Mouse (Mus musculus) heart, postnatal 4 days (tissue): ENCODE data around the gene Setd3. TPM values are rescaled to one million over a fixed set of nuclear protein-coding genes. Genes with fewer than 3 reads are reported as not detected.

Experiments used
- DNase-seq: peaks from one replicate; pipeline ENCODE4 v3.0.0; 2021
- total RNA-seq, 2 experiments: library from RNA; stranded (reverse); gene quantifications; 2 replicates each; pipeline ENCODE4 v1.2.3; 2021

Gene Setd3
- total RNA-seq, 2 experiments from 2014 or later = 74.9 to 75.7 TPM

- no peak for DNase-seq
Observed at GRCm38 (mm10) chr12:108200094-108200493, 21.0 kb upstream of the Setd3 start.

- DNase-seq = no peak
Observed at GRCm38 (mm10) chr12:108198447-108198846, 19.3 kb upstream of the Setd3 start.

DNA sequence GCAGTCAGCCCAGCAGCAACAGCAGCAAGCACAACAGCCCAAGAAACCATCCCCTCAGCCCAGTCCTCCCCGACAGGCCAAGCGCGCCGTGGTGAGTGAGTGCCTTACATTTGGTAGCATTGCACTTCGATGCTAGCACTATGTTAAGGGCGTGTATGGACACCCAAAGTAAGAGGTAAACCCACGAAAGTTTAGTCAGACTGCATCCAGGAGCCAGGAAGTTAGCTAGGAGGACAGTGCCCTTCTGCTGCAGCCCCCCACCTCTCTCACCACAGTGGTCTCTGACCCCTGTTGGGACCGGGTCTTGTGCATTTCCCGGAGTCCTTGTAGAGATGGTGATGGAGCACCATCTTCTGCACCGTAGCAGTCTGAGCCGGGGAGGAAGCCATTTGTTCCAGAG is 16.6 kb upstream of the Setd3 start:
- no peak for DNase-seq

GRCm38 (mm10) chr12:108193878-108194277 is 14.8 kb upstream of the Setd3 start:
- DNase-seq = no peak

DNA sequence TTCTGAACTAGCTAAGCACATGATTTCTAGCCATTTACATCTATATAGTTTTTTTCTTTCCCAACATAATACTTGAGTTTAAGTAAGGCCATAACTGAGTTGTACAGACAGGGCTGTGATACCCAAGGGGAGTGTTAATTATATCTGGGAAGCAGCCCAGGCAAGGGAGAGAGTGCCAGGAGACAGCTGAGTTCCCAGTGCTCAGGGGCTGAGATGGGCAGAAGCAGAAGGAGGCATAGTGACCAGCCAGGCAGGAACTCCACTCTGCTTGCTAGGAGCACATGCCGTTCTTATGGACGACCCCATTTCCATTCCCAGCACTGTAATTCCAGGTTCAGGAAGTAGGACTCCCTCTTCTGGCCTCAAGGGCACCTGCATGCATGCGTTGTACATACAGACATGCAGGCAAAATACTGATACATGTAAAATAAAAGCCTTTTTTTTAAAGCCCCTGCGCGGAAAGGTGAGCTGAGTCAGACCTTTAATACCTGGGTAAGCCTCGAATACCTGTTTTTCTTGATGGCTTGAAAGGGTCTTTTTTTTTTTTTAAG is 8.5 kb upstream of the Setd3 start:
- DNase-seq = no peak

- no peak for DNase-seq
Observed at GRCm38 (mm10) chr12:108181716-108182115, 2.6 kb upstream of the Setd3 start.

GRCm38 (mm10) chr12:108179321-108180266 is 480 bp upstream of the Setd3 start, which contains the start of gene Ccnk:
Gene Ccnk (plus strand): TSS chr12:108179579.
- DNase-seq = peak; percentile 99

GRCm38 (mm10) chr12:108178331-108179245 is 526 bp downstream of the Setd3 start:
- DNase-seq = peak; percentile 57

DNA sequence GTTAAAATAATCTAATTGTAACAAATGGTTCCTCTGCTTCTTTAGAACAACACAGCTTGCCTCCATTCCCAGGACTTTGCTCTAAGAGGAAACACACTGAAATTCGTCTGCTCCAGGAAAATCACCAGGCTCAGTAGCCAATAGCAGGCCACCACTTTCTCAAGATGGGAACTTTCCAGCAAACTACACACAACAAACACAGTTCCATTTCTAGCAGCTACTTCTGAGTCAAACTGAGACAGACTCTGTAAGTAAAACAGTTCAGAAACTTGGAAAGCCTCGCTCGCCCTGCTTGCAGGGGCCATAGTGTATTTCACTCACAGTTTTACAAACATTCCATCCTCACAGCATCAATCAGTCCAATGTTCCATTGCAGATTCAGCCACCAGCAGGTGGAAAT is 2.7 kb downstream of the Setd3 start:
- DNase-seq = no peak

GRCm38 (mm10) chr12:108174606-108175505 is 4.3 kb downstream of the Setd3 start:
- DNase-seq = no peak

DNA sequence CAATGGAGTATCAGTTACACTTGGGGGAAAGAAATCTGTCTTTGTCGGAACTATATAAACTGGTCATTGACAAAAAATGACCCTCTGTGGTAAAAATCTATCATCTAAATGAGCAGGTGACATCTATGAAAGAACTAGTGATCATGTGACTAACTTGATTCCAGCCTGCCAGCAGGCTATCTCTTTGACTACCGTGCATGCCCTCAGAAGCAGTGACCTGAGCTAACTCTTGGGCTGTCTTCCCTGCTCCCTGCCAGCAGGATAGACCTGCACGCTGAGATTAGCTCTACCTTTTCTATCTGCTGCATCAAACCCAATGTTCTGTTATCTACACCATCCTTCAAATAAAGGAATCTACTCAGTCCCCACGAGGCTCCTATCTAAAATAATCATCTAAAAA is 6.5 kb downstream of the Setd3 start:
- no peak for DNase-seq

DNA sequence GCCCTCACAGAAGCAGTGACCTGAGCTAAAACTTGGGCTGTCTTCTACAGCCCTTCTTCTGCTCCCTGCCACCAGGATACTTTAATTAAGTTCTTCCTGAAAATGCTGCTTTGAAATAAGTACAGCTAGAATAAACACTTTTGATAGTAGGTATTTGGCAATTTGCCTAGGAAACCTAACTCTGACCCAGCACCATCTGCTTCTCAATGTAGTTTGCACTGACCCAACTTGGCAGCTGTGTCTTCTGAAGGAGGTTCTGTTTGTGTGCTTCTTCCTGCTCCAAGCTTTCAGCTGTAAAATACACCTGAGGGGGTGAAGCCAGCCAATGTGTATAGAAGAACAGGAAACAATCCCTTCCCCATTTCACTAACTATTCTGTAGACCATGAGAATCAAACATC is 7.8 kb downstream of the Setd3 start:
- DNase-seq = no peak

DNA sequence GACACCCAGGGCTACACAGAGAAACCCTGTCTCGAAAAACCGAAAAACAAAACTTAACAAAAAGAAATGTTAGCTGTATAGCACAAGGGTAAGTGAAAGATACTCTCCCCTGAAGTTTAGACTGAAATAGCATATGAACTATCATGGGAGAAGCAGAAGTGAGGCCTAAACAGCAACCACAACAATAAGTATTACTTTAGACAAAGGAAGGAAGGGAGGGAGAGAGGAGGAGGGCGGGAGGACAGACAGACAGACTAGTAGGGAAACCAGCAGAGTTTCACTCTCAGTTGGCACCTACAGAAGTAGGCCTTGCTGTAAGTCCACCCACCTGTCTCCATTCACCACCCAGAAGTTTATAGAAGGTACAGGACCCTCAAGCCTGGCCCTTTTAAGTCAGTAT is 8.6 kb downstream of the Setd3 start:
- no peak for DNase-seq

DNA sequence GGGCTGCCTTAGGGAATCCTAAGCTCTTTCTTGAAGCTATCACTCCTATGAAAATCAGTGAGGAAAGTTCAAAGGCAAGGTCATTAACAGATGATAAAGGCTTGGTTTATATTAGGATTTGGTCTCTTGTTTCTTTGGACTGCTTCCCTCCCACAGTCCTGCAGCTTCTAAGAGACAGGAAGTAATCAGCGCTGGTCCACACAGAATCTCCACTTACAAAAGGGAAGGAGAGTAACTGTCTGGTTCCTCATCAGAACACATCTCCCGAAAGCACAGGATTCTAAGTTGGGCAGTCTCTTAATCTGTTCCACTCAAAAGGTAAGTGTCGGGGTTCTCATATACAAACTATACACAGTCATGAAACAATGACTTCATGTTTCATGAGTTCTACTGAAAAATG is 10.2 kb downstream of the Setd3 start:
- DNase-seq = no peak

DNA sequence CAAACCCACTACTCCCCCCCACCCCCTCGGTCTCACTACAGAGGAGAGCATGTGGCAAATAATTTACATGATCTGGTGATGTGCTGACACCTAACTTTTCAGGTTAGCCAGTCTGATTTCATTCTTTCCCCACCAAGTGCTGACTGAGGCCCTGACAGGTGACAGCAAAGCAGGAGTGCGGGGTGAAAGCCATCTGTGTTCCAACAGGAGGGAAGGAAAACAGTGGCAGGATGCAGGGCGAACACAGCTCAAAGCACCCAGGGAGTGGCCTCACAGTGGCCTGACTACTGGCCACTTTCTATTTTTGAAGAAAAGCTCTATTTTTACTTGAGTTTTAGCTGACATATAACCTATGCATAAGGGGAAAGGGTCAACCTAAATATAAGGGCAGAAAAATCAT is 15.4 kb downstream of the Setd3 start:
- DNase-seq = no peak

DNA sequence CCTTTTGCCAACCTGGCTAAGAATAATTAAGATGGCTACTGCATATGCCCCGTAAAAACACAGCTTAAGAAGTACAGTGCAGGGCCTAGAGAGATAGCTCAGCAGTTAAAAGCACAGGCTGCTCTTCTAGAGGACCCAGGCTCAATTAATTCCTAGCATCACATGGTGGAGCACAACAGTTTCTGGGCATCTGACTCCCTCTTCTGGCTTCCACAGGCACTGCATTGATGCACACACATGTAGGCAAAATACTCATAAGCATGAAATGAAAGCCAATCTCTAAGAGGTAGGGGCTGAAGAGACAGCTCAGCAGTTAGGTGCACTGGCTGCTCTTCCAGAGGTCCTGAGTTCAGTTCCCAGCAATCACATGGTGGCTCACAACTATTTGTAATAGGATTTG is 17.1 kb downstream of the Setd3 start:
- DNase-seq = peak; percentile 18

DNA sequence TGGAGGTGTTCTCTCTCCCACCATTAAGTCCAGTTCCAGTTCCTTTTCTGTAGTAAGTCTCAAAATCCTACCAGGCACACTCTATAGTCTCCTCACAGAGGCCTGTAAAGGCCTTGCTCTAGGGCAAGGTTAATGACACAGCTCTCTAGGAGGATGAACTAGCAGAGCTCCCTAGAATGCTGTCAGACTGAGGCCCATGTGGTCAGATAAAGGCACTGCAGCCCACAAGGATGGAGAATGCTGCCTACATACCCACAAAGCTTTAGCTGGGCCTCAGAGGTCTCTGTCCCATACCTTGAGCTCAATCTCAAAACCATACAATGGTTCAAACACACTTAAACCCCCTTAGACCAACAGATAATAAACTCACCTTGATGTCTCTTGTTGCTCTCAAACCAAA is 19.3 kb downstream of the Setd3 start:
- DNase-seq = no peak

- DNase-seq = no peak
Observed at GRCm38 (mm10) chr12:108152743-108153142, 26.4 kb downstream of the Setd3 start.

GRCm38 (mm10) chr12:108149764-108150163 is 29.4 kb downstream of the Setd3 start:
- DNase-seq = no peak

DNA sequence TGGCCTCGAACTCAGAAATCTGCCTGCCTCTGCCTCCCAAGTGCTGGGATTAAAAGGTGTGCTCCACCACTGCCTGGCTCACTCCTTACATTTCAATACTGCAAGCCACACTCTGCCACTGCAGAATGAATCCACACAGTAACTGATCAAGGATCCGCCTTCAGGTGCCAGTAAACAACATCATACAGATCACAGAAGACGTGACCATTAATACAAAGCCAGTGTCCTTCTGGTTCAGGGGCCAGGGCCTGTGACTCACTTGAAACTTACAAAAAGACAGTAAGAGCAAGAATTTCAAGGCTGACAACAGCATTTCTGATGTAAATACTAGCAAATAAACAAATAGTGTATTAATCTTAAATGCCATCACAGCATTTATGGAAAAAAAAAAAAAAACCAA is 33.9 kb downstream of the Setd3 start:
- DNase-seq = no peak

DNA sequence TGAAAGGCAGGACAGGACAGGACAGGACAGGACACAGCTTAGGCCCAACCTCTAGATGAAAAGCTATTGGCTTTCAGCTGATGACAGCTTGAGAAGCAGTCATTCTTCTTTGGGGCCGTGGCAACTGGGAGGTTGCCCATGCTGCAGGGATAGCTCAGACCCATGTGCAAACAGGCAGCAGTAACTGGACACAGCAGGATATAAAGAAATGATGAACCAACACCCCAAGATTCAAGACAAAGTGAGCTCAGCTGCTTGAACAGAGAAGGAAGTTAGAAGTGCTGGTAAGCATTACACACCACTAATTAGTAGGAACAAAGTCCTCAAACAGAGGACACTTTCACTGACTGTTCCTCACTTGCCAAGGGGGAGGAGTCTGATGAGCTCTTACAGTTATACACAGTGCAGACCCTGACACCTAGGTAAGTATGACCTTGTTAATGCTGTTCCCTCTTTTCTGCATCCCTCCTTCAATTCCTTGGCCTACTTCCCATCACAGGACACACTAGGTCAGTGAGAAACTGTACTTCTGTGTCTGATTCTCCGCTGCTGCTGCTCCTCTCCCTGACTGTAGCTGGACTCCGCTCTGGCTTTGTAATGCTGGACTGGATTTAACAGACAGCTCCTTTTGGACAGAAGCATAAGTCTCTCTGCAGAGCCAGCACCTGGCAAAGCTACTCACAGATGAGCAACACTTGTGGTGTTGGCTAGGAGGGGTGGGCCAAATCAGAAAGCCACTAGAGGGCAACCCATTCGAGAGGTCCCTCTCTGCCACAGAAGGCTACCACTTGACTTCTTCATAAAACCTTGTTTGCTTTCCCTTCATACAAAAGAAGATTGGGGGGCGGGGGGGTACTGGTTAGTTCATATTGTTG is 35.3 kb downstream of the Setd3 start:
- DNase-seq = no peak
